ENCODE assay signal across 17 mouse cellular contexts in the genomic region with DNA sequence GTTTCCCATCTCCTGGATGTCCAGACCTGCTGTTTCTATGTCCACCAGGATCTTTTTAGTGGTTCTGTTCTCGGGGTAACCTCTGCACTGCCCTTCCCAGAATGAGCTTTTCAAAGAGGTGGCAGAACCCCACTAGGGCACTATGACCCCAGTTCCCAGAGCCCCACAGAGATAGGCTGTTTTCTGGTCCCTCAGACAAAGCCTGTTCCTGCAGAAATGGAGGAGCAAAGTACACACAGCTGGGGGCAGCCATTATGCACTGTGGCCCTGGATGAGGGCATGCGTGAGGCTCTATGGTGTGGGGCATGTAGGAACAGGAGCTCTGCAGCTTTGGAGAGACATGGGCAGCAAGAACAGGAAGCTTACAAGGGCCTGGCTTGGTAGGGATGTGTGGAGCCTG. TPM values are rescaled to one million over a fixed set of nuclear protein-coding genes. Genes with fewer than 3 reads are reported as not detected.
"Had no signal": no experiment of that assay in that cellular context is flagged by ENCODE, and none has a peak within 500 bp of the region (broad histone marks: within the 10 kb centered on the region; RNA-seq: fewer than 3 reads in every experiment).

No protein-coding gene starts in this region.

- H3K27ac ChIP-seq: hindbrain, postnatal 0 days; limb, embryonic 12.5 days; limb, embryonic 15.5 days; liver, embryonic 14.5 days; macrophage; midbrain, embryonic 12.5 days; midbrain, embryonic 15.5 days; neural tube, embryonic 12.5 days; neural tube, embryonic 15.5 days; stomach, embryonic 15.5 days had no signal

- DNase-seq: left cerebral cortex, postnatal 4 days; liver, postnatal 0 days; lung, embryonic 14.5 days; right cerebral cortex, adult 18-20 months; right cerebral cortex, postnatal 14 days; right cerebral cortex, postnatal 4 days; thymus, postnatal 25 days had no signal

- H3K4me1 ChIP-seq: limb, embryonic 12.5 days; limb, embryonic 15.5 days; midbrain, embryonic 12.5 days; midbrain, embryonic 15.5 days; neural tube, embryonic 12.5 days; neural tube, embryonic 15.5 days; stomach, embryonic 15.5 days had no signal

- H3K4me3 ChIP-seq: limb, embryonic 12.5 days; limb, embryonic 15.5 days; midbrain, embryonic 12.5 days; midbrain, embryonic 15.5 days; neural tube, embryonic 12.5 days; neural tube, embryonic 15.5 days; stomach, embryonic 15.5 days had no signal

- H3K27me3 ChIP-seq: limb, embryonic 12.5 days; limb, embryonic 15.5 days; midbrain, embryonic 12.5 days; midbrain, embryonic 15.5 days; neural tube, embryonic 12.5 days; neural tube, embryonic 15.5 days; stomach, embryonic 15.5 days had no signal

RNA-seq across cellular contexts. Expression of gene Mmp17, which starts 32.0 kb away (rescaled TPM):
- polyA plus RNA-seq: macrophage had no signal
